ENCODE assay signal across 13 mouse cellular contexts in genomic region chr17:94655473-94655872, GRCm38 (mm10).
"Had no signal": no experiment of that assay in that cellular context is flagged by ENCODE, and none has a peak within 500 bp of the region (broad histone marks: within the 10 kb centered on the region; RNA-seq: fewer than 3 reads in every experiment).

No protein-coding gene starts in this region.

- H3K4me2 ChIP-seq: limb, embryonic 15.5 days; liver, embryonic 15.5 days; lung, embryonic 14.5 days; midbrain, embryonic 12.5 days had no signal

- H3K4me3 ChIP-seq: left cerebral cortex, adult 2 months; limb, embryonic 15.5 days; liver, embryonic 15.5 days; megakaryocyte, embryonic 14.5 days; midbrain, embryonic 12.5 days had no signal

- H3K27me3 ChIP-seq: limb, embryonic 15.5 days; liver, embryonic 15.5 days; megakaryocyte, embryonic 14.5 days; midbrain, embryonic 12.5 days had no signal

- H3K4me1 ChIP-seq: limb, embryonic 15.5 days; liver, embryonic 15.5 days; megakaryocyte, embryonic 14.5 days; midbrain, embryonic 12.5 days had no signal

- H3K9ac ChIP-seq: limb, embryonic 15.5 days; liver, embryonic 15.5 days; lung, embryonic 14.5 days; midbrain, embryonic 12.5 days had no signal

- H3K27ac ChIP-seq: left cerebral cortex, adult 2 months; limb, embryonic 15.5 days; liver, embryonic 15.5 days; macrophage; midbrain, embryonic 12.5 days had no signal

- H3K9me3 ChIP-seq: limb, embryonic 15.5 days; liver, embryonic 15.5 days; midbrain, embryonic 12.5 days had no signal

- DNase-seq: kidney, adult 18-20 months; kidney, postnatal 10 days; kidney, postnatal 4 days; lung, embryonic 14.5 days; lung, postnatal 10 days; right cerebral cortex, postnatal 14 days; thymus, postnatal 14 days had no signal

- H3K36me3 ChIP-seq: limb, embryonic 15.5 days; liver, embryonic 15.5 days; midbrain, embryonic 12.5 days had no signal
